Mouse (Mus musculus) inflammation-experienced regulatory T-cells, adult 6 months (primary cell): ENCODE results near the gene Sugp2. TPM values are rescaled to one million over a fixed set of nuclear protein-coding genes. Genes with fewer than 3 reads are reported as not detected.

Experiments
- ATAC-seq: one replicate; pipeline ENCODE4 v1.8.0; 2017
- polyA plus RNA-seq, 3 experiments: library from polyadenylated mRNA; unstranded; fragments of 100-300 nt; shearing (Covaris generic); gene quantifications; one replicate each; pipeline ENCODE4 v1.2.1; 2017

Sugp2 gene
- polyA plus RNA-seq, 3 experiments from 2014 or later = 12.6 to 23.3 (median 20.8) TPM

- ATAC-seq = no peak
Measured at GRCm38 (mm10) chr8:70283136-70284077, 49.4 kb downstream of the Sugp2 start.

DNA sequence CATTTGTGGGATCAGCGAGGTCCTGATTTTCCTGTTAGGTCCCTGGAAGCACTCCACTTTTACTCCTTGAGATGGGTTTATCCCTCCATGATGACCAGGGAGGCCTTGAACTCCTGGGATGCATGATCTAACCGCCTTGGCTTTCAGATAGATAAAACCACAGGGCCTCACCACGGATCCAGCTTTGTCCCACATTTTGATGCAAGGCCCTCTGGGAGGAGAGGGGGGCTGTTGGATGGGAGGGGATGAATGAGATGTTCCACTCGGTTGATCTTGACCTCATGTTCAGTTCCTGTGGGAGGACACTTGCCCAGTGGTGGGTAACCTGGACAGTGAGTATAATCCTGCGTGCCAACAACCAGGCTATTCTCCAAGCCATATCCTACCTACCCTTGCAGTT lies 50.4 kb downstream of the Sugp2 start:
- ATAC-seq = no peak

GRCm38 (mm10) chr8:70285304-70285703 lies 51.3 kb downstream of the Sugp2 start:
- ATAC-seq = no peak

DNA sequence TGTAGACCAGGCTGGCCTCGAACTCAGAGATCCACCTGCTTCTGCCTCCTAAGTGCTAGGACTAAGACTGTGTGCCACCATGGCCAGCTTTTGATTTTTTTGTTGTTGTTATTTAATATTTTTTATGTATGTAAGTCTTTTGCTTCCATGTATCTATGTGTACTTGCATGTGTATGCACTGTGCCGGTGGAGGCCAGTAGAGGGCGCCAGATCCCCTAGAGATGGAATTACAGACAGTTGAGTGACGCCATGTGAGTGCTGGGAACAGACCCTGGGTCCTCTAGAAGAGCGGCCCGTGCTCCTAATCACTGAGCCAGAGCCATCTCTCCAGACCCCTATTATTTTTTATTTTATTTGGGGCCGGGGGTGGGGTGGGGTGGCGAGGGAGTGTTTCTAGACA lies 52.7 kb downstream of the Sugp2 start:
- ATAC-seq = no peak

DNA sequence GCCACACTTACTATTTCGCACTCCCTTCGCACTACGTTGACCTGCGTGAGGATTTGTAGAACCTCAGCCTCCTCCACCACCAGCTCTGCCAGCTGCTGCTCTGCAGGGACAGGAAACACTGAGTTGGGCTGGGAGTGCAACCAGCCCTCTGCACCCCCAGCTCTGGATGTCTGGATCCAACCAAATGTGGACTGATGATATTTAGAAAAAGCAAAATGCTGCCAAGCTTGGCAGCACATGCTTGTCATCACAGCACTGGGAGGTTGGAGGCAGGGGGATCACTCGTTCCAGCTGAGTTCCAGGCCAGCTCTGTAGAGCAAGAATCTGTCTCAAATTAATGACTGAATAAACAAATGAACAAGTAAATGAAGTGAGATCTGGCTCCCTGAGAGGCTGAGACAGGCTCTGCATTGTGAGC lies 60.0 kb downstream of the Sugp2 start:
- no peak for ATAC-seq

DNA sequence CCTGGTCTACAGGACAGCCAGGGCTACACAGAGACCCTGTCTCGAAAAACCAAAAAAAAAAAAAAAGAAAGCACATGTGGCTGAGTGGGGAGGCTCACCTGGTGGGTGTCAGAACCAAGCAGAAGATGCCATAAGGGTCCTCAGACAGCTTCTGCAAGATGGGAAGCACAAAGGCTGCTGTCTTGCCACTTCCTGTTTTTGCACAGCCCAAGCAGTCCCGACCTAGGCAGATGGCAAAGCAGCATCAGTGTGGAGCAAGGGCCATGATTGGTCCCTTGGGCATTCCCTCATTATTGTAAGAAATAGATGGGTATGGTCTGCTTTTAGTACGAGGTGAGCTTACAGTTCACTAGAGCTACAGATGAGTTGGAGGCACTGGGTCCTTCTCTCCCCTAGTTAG lies 66.9 kb downstream of the Sugp2 start:
- ATAC-seq = no peak

- ATAC-seq = peak; percentile 91
Measured at GRCm38 (mm10) chr8:70302358-70302890, 68.4 kb downstream of the Sugp2 start, which contains the start of the genes Ddx49 and Cope. Gene Ddx49 (minus strand): TSS chr8:70302489. Gene Cope (plus strand): TSS chr8:70302518.

DNA sequence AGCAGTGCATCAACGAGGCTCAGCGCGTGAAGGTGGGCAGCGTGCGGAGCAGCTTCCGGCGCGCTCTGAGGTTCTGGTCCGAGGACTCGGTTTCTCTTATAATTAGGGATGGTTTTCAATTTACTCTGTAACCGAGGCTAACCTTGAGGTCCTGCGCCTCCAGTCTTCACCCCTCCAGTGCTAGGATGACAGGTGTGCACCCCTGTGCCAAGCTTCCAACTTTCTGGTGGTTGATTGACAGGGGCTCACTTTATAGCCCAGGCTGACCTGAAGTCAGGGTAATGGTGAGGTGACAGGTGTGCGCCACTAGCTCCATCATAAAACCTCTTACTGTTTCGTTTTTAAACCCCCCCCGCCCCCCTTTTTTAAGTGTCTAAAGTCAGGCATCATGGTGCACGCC lies 68.9 kb downstream of the Sugp2 start:
- no peak for ATAC-seq

GRCm38 (mm10) chr8:70309311-70309710 lies 75.3 kb downstream of the Sugp2 start:
- ATAC-seq = no peak

- no peak for ATAC-seq
Measured at GRCm38 (mm10) chr8:70313399-70313798, 79.4 kb downstream of the Sugp2 start.

- ATAC-seq = no peak
Measured at GRCm38 (mm10) chr8:70315624-70316510, 81.8 kb downstream of the Sugp2 start, which contains the start of gene Cers1. Gene Cers1 (plus strand): TSS chr8:70315775.

DNA sequence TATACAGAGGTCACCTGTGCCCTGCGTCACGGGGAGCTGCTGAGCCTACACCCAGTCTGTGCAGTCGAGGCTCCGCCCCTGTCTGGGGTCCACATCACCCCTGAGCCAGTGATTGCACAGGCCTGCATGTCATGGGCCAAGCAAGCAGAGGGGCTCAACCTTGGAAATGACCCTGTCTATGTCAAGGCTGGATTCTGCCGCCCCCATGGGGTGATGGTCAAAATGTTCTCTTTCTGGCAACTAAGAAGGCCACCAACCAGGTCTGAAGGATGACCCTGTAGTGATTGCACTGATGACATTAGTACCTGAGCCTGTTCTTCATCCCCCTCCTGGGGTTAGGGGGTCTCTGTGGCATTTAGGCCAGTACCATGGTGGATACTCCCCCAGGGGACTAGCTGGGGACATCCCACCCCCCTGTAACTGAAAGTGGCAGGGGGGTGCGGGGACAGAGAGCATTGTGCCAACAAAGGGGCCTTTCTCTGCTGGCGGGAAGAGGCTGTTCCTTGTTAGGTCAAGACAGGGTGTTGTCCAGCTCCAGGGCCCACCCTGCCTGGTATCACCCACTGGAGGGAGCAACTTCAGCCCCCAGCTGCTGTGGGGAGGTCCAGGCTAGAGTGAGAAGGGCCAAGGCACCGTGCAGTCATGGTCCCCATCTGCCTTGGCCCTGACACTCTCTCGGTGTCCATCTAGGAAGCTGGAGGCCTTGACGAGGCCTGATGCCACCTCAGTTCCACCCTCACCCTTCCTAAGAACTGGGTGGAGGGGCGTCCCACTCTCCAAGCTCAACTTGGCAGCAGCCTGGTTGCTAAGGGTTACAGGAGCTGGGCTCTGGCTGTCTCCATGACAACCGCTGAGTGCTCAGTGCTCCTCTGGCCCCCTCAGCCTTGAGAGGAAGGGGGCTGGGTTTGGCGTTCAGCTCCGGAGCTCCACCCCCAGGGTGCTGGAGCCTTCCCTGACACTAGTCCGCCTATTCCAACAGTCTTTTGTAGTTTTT lies 82.8 kb downstream of the Sugp2 start:
- ATAC-seq = no peak

DNA sequence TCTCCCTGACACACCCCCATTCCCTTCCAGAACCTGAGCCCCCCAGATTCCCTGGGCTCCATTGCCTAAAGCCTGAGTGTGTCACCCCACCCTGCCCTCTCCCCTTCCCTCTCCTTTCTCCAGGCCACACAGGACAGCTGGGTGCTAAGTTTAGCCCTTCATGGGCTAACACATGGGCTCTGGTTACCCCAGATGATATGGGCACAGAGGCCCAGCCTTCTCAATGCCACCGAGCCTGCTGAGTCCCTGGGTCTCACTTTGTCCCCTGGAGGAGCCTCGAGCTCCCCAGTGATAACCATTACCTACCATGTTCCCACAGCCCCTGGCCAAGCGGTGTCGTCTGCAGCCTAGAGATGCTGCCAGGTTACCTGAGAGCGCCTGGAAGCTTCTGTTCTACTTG lies 83.8 kb downstream of the Sugp2 start:
- no peak for ATAC-seq

DNA sequence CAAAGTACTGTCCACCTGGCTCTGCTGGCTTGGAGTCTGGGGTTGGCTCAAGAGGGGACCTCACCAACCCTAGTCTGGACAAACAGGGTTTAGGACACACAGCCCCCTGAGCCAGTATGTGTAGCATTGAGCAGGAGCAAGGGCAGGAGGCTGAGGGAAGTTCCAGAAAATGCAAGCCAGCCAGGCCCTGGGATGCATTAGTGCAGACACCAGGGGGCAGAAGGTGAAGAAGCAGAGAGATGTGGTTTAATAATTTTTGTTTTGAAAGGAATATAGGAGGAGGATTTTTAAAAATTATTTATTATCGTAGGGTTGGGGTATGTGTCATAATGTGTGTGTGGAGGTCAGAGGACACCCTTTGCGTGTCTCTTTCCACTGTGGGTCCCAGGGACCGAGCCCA lies 89.7 kb downstream of the Sugp2 start:
- no peak for ATAC-seq

- ATAC-seq = no peak
Measured at GRCm38 (mm10) chr8:70327512-70327911, 93.5 kb downstream of the Sugp2 start.

GRCm38 (mm10) chr8:70329124-70329834 lies 95.3 kb downstream of the Sugp2 start, which contains the start of gene Gdf1:
Gene Gdf1 (plus strand): TSS chr8:70329817.
- no peak for ATAC-seq
